Mouse (Mus musculus) lung, adult 18-20 months (tissue): Measurements from ENCODE around the gene Lrrc4c.

Source experiments
- DNase-seq, 2 experiments: peaks; one replicate each; pipeline ENCODE4 v3.0.0; 2022; ENCODE audit warnings: mixed read lengths in 2 of 2

Lrrc4c gene

GRCm38 (mm10) chr2:97485609-97486008, 1167.6 kb downstream of the Lrrc4c start:
- no peak for DNase-seq

GRCm38 (mm10) chr2:97487567-97487966, 1169.6 kb downstream of the Lrrc4c start:
- DNase-seq, result no peak

- DNase-seq, result no peak
Measured at GRCm38 (mm10) chr2:97497069-97497468, 1179.1 kb downstream of the Lrrc4c start.

GRCm38 (mm10) chr2:97502501-97502900, 1184.5 kb downstream of the Lrrc4c start:
- no peak for DNase-seq

- no peak for DNase-seq
Measured at GRCm38 (mm10) chr2:97504902-97505301, 1186.9 kb downstream of the Lrrc4c start.

- DNase-seq, result no peak
Measured at GRCm38 (mm10) chr2:97524256-97524922, 1206.4 kb downstream of the Lrrc4c start.

- DNase-seq, result no peak
Measured at GRCm38 (mm10) chr2:97525107-97525506, 1207.1 kb downstream of the Lrrc4c start.

- DNase-seq, result no peak
Measured at GRCm38 (mm10) chr2:97530622-97531021, 1212.7 kb downstream of the Lrrc4c start.

- no peak for DNase-seq
Measured at GRCm38 (mm10) chr2:97543691-97544672, 1226.0 kb downstream of the Lrrc4c start.

GRCm38 (mm10) chr2:97544673-97545071, 1226.7 kb downstream of the Lrrc4c start:
- no peak for DNase-seq

GRCm38 (mm10) chr2:97545946-97546345, 1228.0 kb downstream of the Lrrc4c start:
- no peak for DNase-seq

- no peak for DNase-seq
Measured at GRCm38 (mm10) chr2:97564509-97564908, 1246.5 kb downstream of the Lrrc4c start.

- DNase-seq, result no peak
Measured at GRCm38 (mm10) chr2:97568954-97569353, 1251.0 kb downstream of the Lrrc4c start.

GRCm38 (mm10) chr2:97574921-97575320, 1257.0 kb downstream of the Lrrc4c start:
- no peak for DNase-seq

- DNase-seq, result no peak
Measured at GRCm38 (mm10) chr2:97581132-97581531, 1263.2 kb downstream of the Lrrc4c start.

- no peak for DNase-seq
Measured at GRCm38 (mm10) chr2:97586322-97586721, 1268.4 kb downstream of the Lrrc4c start.

GRCm38 (mm10) chr2:97590563-97590962, 1272.6 kb downstream of the Lrrc4c start:
- no peak for DNase-seq

GRCm38 (mm10) chr2:97604182-97604581, 1286.2 kb downstream of the Lrrc4c start:
- DNase-seq, result no peak

- DNase-seq, result no peak
Measured at GRCm38 (mm10) chr2:97604688-97605215, 1286.8 kb downstream of the Lrrc4c start.

- no peak for DNase-seq
Measured at GRCm38 (mm10) chr2:97609436-97609835, 1291.5 kb downstream of the Lrrc4c start.

- no peak for DNase-seq
Measured at GRCm38 (mm10) chr2:97610566-97610965, 1292.6 kb downstream of the Lrrc4c start.

- DNase-seq, result no peak
Measured at GRCm38 (mm10) chr2:97614724-97615123, 1296.8 kb downstream of the Lrrc4c start.

GRCm38 (mm10) chr2:97618589-97618988, 1300.6 kb downstream of the Lrrc4c start:
- DNase-seq, result no peak

- no peak for DNase-seq
Measured at GRCm38 (mm10) chr2:97639941-97640340, 1322.0 kb downstream of the Lrrc4c start.
